Mouse (Mus musculus): ENCODE measurements around the gene Krt88. TPM values are rescaled to one million over a fixed set of nuclear protein-coding genes. Genes with fewer than 3 reads are reported as not detected.

Krt88 gene
- not detected in 2 replicates for polyA plus RNA-seq (2015; fragmentation: Nextera tagmentation; extraction: Ambion mirVana)

GRCm38 (mm10) chr15:101447444-101447843, at the start of gene Krt88:
Krt88 (plus strand) TSS chr15:101447744.
- Histone ChIP-seq H3K4me2 (peak within 1 kb of the TSS; percentile 26; the same call in 1 of the 2 replicates), H3K9me3 (no peaks in the 10 kb centered on the region), H3K36me3 (no peaks in the 10 kb centered on the region), H3K27me3 (replicated peaks) (peaks cover 10% of the 10 kb centered on the region; the same call in 1 of the 2 replicates), H3K9ac (no peak within 1 kb of the TSS), H3K4me1 (no peaks in the 10 kb centered on the region), H3K27ac (replicated peaks) (no peak within 1 kb of the TSS), H3K4me3 (no peak within 1 kb of the TSS)
- ATAC-seq (ENCODE audit: extremely low read depth, insufficient number of reproducible peaks, low FRiP score, low TSS enrichment): no peak
- WGBS: 57% methylated on average over 2 of the region's 2 CpGs

DNA sequence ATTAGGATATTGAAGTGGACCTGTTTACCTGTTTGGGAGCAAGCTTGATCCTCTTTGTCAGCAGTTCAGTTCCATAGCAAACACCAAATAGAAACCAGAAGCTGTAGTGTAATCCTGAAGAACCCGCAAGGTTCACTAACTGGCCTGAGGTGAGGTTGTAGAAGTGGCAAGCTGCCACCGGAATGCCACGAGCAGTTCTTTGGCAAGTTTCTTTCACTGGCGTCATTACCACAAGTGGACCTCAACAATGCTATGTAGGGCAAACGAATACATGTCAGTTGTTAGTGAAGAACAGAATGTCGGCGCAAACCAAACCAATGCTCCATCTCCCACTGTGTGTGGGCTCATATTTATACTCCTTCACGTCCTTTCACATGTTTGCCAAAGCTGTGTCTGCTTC, 49.3 kb upstream of the Krt88 start:
- ATAC-seq (ENCODE audit: extremely low read depth, insufficient number of reproducible peaks, low FRiP score, low TSS enrichment): no peak
- no peak overlapping the region for H3K4me3 ChIP-seq
- no peak overlapping the region for H3K27ac ChIP-seq (replicated peaks)
- WGBS: 78% methylated on average over 8 of the region's 8 CpGs
- H3K36me3 ChIP-seq: no peaks in the 10 kb centered on the region
- peaks cover 22% of the 10 kb centered on the region for H3K4me1 ChIP-seq
- no peaks in the 10 kb centered on the region for H3K9me3 ChIP-seq
- H3K27me3 ChIP-seq (replicated peaks): 0 out of 2 replicates have a peak, but pooled peaks cover 10% of the 10 kb centered on the region
- H3K9ac ChIP-seq: no peak overlapping the region
- H3K4me2 ChIP-seq: no peak overlapping the region

DNA sequence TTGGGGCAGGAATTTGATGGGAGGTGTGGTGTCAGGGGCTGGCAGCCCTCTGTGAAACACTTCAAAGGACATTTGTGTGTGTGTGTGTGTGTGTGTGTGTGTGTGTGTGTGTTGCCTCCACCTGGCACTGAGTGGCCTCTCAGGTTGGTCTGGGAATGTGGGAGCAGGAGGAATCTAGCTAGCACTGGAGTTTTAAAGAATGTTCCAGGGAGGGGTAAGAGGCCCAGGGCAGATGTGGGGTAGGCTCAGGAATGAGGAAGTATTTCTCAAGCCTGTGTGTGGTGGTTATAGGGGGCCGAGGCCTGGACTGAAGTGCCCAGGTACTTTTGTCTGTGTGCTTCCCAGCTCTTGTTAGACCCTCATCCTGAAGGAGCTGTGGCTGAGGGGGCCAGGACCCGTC, 36.8 kb upstream of the Krt88 start, which contains the start of gene Krt7:
Krt7 (plus strand) TSS at position 269 of the 400 bp plus-strand sequence.
- no peaks in the 10 kb centered on the region for H3K9me3 ChIP-seq
- peaks cover 43% of the 10 kb centered on the region for H3K27me3 ChIP-seq (replicated peaks)
- peak within 1 kb of the TSS; percentile 32 for H3K4me2 ChIP-seq
- peak within 1 kb of the TSS; percentile 53 for H3K27ac ChIP-seq (replicated peaks)
- H3K4me1 ChIP-seq: peaks cover 12% of the 10 kb centered on the region
- ATAC-seq (ENCODE audit: extremely low read depth, insufficient number of reproducible peaks, low FRiP score, low TSS enrichment): no peak
- H3K4me3 ChIP-seq: peak within 1 kb of the TSS; percentile 30; the same call in 1 of the 2 replicates
- 31% methylated on average over 2 of the region's 2 CpGs for whole genome bisulfite sequencing
- H3K9ac ChIP-seq: peak within 1 kb of the TSS; percentile 56; the same call in 1 of the 2 replicates
- H3K36me3 ChIP-seq: no peaks in the 10 kb centered on the region

DNA sequence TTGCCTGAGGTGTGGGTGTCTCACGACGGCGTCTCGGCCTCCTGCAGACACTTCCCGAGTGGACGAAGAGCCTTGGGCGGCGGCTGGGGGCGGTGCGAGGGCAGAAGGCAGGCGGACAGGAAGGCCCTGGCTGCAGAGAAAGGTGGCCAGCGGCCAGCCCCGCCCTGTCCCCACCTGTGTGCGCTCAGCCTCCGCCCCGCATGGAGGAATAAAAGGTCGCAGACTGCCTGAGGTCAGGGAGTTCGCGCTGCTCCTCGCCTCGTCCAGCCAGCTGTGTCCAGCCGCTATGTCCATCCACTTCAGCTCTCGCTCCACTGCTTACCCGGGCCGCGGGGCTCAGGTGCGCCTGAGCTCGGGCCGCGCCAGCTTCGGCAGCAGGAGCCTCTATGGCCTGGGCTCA, 35.4 kb upstream of the Krt88 start:
- Histone ChIP-seq H3K27ac (replicated peaks) (peak overlapping the region; percentile 53), H3K9me3 (no peaks in the 10 kb centered on the region), H3K4me1 (peaks cover 12% of the 10 kb centered on the region), H3K4me3 (peak overlapping the region; percentile 30), H3K9ac (peak overlapping the region; percentile 56), H3K4me2 (peak overlapping the region; percentile 32), H3K36me3 (no peaks in the 10 kb centered on the region), H3K27me3 (replicated peaks) (peaks cover 40% of the 10 kb centered on the region)
- 20% methylated on average over 31 of the region's 31 CpGs for WGBS
- ATAC-seq (ENCODE audit: extremely low read depth, insufficient number of reproducible peaks, low FRiP score, low TSS enrichment): no peak

DNA sequence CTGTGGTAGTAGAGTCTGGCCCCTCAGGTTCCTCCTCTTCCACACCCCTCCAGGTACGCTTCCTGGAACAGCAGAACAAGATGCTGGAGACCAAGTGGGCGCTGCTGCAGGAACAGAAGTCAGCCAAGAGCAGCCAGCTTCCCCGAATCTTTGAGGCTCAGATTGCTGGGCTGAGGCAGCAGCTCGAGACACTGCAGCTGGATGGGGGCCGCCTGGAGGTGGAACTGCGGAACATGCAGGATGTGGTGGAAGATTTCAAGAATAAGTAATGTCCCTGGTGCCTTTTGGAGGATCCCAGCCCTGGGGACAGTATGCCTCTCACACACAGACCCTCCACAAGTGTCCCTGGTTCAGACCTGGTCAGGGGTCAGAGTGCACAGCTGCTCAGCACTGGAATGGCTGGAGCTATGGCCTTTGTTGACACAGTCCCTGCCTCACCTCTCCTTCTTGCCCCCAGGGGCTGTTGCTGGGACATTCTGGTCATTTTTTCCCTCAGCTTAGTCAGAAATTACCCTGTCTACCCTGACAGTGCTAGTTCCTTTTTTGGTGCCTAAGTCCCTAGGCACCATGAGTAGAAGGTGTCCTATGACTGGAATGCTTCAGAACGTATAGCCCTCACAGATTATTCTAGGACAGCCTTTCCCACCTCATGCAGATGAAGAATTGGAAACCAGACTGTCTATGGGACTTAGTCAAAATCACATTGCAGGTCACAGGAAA, 33.5 kb upstream of the Krt88 start:
- Histone ChIP-seq H3K9ac (no peak overlapping the region), H3K4me3 (no peak overlapping the region), H3K27ac (replicated peaks) (no peak overlapping the region), H3K4me1 (peaks cover 12% of the 10 kb centered on the region), H3K36me3 (no peaks in the 10 kb centered on the region), H3K27me3 (replicated peaks) (peaks cover 40% of the 10 kb centered on the region), H3K9me3 (no peaks in the 10 kb centered on the region), H3K4me2 (0 out of 2 replicates have a peak overlapping the region, but pooled peaks have one; percentile 32)
- ATAC-seq (ENCODE audit: extremely low read depth, insufficient number of reproducible peaks, low FRiP score, low TSS enrichment): no peak
- WGBS: 42% methylated on average over 7 of the region's 7 CpGs

GRCm38 (mm10) chr15:101414807-101415565, 32.6 kb upstream of the Krt88 start:
- no peak overlapping the region for H3K4me2 ChIP-seq
- no peak for ATAC-seq (ENCODE audit: extremely low read depth, insufficient number of reproducible peaks, low FRiP score, low TSS enrichment)
- peaks cover 12% of the 10 kb centered on the region for H3K4me1 ChIP-seq
- no peaks in the 10 kb centered on the region for H3K36me3 ChIP-seq
- H3K4me3 ChIP-seq: no peak overlapping the region
- peaks cover 45% of the 10 kb centered on the region for H3K27me3 ChIP-seq (replicated peaks)
- H3K9ac ChIP-seq: 0 out of 2 replicates have a peak overlapping the region, but pooled peaks have one; percentile 10
- H3K27ac ChIP-seq (replicated peaks): no peak overlapping the region
- WGBS: 43% methylated on average over 11 of the region's 11 CpGs
- H3K9me3 ChIP-seq: no peaks in the 10 kb centered on the region

- no peak overlapping the region for H3K9ac ChIP-seq
- H3K9me3 ChIP-seq: no peaks in the 10 kb centered on the region
- H3K4me3 ChIP-seq: no peak overlapping the region
- ATAC-seq (ENCODE audit: extremely low read depth, insufficient number of reproducible peaks, low FRiP score, low TSS enrichment): no peak
- no peak overlapping the region for H3K4me2 ChIP-seq
- H3K27me3 ChIP-seq (replicated peaks): peaks cover 25% of the 10 kb centered on the region
- H3K36me3 ChIP-seq: no peaks in the 10 kb centered on the region
- WGBS: 81% methylated on average over 4 of the region's 4 CpGs
- H3K27ac ChIP-seq (replicated peaks): no peak overlapping the region
- H3K4me1 ChIP-seq: no peaks in the 10 kb centered on the region
Observed at GRCm38 (mm10) chr15:101418950-101419349, 28.6 kb upstream of the Krt88 start.

GRCm38 (mm10) chr15:101420903-101421302, 26.6 kb upstream of the Krt88 start:
- no peaks in the 10 kb centered on the region for H3K36me3 ChIP-seq
- ATAC-seq (ENCODE audit: extremely low read depth, insufficient number of reproducible peaks, low FRiP score, low TSS enrichment): no peak
- no peak overlapping the region for H3K4me3 ChIP-seq
- WGBS: 47% methylated on average over 6 of the region's 6 CpGs
- H3K9ac ChIP-seq: no peak overlapping the region
- 0 out of 2 replicates have a peak, but pooled peaks cover 3% of the 10 kb centered on the region for H3K4me1 ChIP-seq
- no peak overlapping the region for H3K4me2 ChIP-seq
- H3K27ac ChIP-seq (replicated peaks): no peak overlapping the region
- peaks cover 16% of the 10 kb centered on the region for H3K27me3 ChIP-seq (replicated peaks)
- no peaks in the 10 kb centered on the region for H3K9me3 ChIP-seq

DNA sequence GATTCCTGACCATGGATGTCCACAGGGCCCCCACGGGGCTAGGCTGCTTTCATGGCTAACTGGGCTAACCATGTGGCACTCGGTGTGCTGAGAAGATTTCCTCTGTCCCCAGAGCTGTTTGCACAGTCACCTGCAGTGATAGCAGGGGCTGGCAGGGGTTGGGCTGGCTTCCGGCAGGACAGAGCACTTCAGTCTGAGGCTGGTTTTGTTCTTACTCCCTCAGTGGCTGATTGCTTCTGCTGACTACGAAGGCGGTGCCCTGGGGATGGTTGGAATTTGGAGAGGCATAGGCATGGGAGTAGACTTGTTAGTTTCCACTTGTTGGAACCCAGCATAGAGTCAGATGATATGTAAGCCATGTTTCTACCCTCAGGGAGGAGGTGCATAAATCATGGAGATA, 22.6 kb upstream of the Krt88 start:
- no peak overlapping the region for H3K27ac ChIP-seq (replicated peaks)
- 0 out of 2 replicates have a peak, but pooled peaks cover 3% of the 10 kb centered on the region for H3K4me1 ChIP-seq
- H3K36me3 ChIP-seq: no peaks in the 10 kb centered on the region
- no peak overlapping the region for H3K4me3 ChIP-seq
- no peak overlapping the region for H3K4me2 ChIP-seq
- H3K9ac ChIP-seq: no peak overlapping the region
- ATAC-seq (ENCODE audit: extremely low read depth, insufficient number of reproducible peaks, low FRiP score, low TSS enrichment): no peak
- H3K9me3 ChIP-seq: no peaks in the 10 kb centered on the region
- peaks cover 26% of the 10 kb centered on the region for H3K27me3 ChIP-seq (replicated peaks)
- 18% methylated on average over 5 of the region's 5 CpGs for WGBS

DNA sequence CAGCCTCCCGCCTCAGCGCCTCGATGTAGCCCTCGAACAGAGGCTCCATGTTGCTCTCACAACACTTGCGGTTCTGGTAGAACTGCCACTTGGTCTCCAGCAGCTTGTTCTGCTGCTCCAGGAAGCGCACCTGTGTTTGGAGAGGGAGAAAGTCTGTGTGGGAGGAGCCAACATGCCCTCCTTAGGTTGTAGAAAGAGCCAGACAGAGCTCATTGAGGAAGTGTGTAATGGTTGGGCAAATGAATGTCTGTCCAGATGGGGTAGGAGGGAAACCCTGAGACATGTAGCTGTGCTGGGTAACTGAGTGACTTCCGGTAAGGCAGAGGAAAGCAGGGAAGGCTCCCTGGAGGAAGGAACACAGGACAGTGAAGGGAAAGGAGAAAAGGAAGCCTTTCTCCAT, 10.9 kb upstream of the Krt88 start:
- Histone ChIP-seq H3K27ac (replicated peaks) (no peak overlapping the region), H3K36me3 (no peaks in the 10 kb centered on the region), H3K27me3 (replicated peaks) (peaks cover 71% of the 10 kb centered on the region), H3K4me1 (peaks cover 5% of the 10 kb centered on the region), H3K9ac (no peak overlapping the region), H3K9me3 (no peaks in the 10 kb centered on the region), H3K4me2 (no peak overlapping the region), H3K4me3 (no peak overlapping the region)
- 77% methylated on average over 7 of the region's 7 CpGs for WGBS
- ATAC-seq (ENCODE audit: extremely low read depth, insufficient number of reproducible peaks, low FRiP score, low TSS enrichment): no peak

- H3K9me3 ChIP-seq: no peaks in the 10 kb centered on the region
- ATAC-seq (ENCODE audit: extremely low read depth, insufficient number of reproducible peaks, low FRiP score, low TSS enrichment): no peak
- no peak within 1 kb of the TSS for H3K27ac ChIP-seq (replicated peaks)
- peaks cover 78% of the 10 kb centered on the region for H3K27me3 ChIP-seq (replicated peaks)
- peak within 1 kb of the TSS; percentile 35 for H3K4me3 ChIP-seq
- peaks cover 5% of the 10 kb centered on the region for H3K4me1 ChIP-seq
- peak within 1 kb of the TSS; percentile 40; the same call in 1 of the 2 replicates for H3K9ac ChIP-seq
- H3K4me2 ChIP-seq: peak within 1 kb of the TSS; percentile 58
- 3% methylated on average over 34 of the region's 34 CpGs for WGBS
- H3K36me3 ChIP-seq: no peaks in the 10 kb centered on the region
Observed at GRCm38 (mm10) chr15:101438555-101438954, 9.0 kb upstream of the Krt88 start, which contains the start of gene Krt87. Krt87 (minus strand) TSS chr15:101438804.
